Mouse (Mus musculus): ENCODE measurements at regions not wholly inside any gene's neighbourhood (a gene's known extent, or its start where the extent isn't known, plus 50 kb on each side); places are given as distances from the start of the nearest gene placed in this dataset.

DNA sequence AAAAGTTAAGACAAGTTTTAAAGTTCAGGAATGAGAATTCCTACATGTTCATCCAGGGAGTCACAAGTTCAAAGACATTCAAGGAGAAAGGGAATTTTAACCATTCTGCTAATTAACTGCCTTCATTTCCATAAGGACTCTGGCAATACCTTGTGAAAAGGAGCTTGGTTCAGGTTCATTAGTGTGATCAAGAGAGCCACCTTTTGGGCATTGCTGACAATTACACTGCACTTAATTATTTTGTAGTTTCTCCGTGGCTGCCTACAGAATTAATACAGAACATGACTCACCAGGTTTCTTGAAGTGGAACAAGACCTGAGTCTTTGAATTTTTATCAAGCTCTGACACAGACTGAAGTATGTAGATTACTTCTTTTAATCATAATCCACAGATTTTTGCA, 52.4 kb upstream of the Ankef1 start:
- Histone ChIP-seq H3K4me3 (no peak overlapping the region), H3K27ac (no peak overlapping the region)
- peak; percentile 87 for TF ChIP-seq CTCF (conservative IDR thresholded peaks at IDR 0.05)
- peak; percentile 27 to 43 for DNase-seq (ENCODE audit: low spot score in 2 of 2)

Data from layer of hippocampus, adult 2 months (tissue).